Mouse (Mus musculus): ENCODE results near the gene Tcf12. TPM values are rescaled to one million over a fixed set of nuclear protein-coding genes. Genes with fewer than 3 reads are reported as not detected.
A peak's percentile ranks its signal among the peaks of the same experiment; 100 is the strongest.

Tcf12 gene
- total RNA-seq, 2 experiments from 2014 or later: 54.7 to 57.8 TPM

- no peak for DNase-seq (ENCODE audit: low spot score in 2 of 2)
Observed at GRCm38 (mm10) chr9:71915871-71916661, 195.6 kb downstream of the Tcf12 start.

DNA sequence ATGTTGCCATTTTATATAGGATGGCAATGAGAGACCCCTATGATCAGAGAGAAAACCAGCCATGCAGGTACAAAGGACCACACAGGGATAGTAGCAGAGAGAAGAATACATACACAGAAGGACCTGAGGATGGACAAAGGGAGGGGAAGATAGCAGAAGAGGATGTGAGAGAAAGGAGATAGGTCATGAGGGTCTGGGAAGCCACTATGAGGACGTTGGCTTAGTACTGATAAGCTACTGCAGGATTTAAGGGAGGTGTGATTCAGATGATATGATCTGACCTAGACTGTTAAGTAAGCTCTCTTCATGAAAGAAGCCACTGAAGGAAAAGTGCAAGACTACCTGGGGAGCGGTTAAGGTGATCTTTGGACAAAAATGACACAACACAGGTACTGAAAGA lies 205.1 kb downstream of the Tcf12 start:
- no peak for DNase-seq (ENCODE audit: low spot score in 2 of 2)

- no peak for DNase-seq (ENCODE audit: low spot score in 2 of 2)
Observed at GRCm38 (mm10) chr9:71898852-71899251, 212.8 kb downstream of the Tcf12 start.

- DNase-seq (ENCODE audit: low spot score in 2 of 2): peak in 1 of 2 experiments; percentile 33
Observed at GRCm38 (mm10) chr9:71897399-71897798, 214.3 kb downstream of the Tcf12 start.

- DNase-seq (ENCODE audit: low spot score in 2 of 2): no peak
Observed at GRCm38 (mm10) chr9:71895931-71896724, 215.5 kb downstream of the Tcf12 start.

DNA sequence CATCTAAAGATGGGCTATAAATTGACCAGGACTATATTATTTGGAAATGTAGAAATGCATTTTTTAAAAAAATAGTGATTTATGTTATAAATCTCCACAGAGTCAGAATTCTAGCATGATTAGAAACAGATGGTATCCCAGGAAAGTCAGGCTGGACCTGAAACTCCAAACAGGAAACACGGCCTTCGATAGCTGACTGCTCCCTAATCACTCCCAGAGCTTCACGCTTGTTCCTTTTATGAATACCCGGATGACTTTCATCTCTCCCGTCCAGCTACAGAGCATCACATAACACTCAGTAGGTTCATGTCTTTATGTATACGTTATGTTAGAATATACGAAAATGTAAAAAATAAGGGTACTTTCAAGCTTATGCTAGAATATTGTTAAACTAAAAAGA lies 216.4 kb downstream of the Tcf12 start:
- DNase-seq (ENCODE audit: low spot score in 2 of 2): no peak

- DNase-seq (ENCODE audit: low spot score in 2 of 2): no peak
Observed at GRCm38 (mm10) chr9:71894943-71895286, 216.8 kb downstream of the Tcf12 start.

DNA sequence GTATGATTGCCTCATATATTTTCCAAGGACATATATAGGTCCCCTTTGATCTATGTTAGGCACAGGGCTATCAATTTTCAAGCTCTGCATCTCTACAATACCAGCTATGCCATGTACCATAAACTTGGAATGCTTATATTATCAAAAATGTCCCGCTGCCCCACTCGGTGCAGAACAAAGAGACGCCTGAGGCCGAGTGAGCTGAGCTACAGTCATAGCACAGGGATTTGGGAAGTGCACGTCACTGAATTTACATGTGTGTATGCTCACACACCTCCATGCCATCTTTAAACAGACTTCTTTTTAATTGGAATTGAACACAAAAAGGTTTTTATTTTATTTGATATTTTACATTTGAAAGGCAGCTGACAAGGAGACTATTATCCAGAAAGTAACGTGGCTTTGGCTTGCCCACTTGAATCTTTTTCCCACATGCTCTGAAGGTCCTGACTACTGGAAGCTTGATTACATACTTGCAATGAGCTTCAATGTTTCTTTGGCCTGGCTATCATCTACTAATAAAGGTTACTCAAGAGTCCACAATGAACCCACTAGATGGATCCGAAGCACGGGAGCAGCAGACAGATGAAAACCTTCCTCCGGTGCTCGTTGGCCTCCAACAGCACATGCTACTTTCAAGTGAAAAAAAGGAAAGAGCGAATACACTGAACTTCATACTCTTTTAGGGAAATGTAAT lies 217.3 kb downstream of the Tcf12 start:
- no peak for DNase-seq (ENCODE audit: low spot score in 2 of 2)

DNA sequence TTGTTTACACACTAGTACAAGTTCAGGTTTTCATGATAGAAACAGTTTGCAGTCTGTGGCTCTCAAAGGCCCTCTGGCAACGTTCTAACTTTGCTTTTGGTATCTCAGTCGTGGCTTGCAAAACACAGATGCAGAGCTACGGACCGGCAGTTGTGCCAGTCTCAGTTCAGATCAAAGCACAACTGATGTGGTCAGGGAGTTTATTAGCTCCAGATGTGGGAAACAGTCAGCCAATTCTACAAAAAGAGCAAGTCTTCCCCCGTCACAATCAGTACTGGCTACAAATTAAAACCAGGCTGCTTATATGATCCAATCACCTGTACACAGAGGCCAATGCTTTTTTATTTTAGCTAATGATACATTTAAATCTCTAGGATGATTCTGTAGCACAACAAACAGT lies 223.2 kb downstream of the Tcf12 start:
- no peak for DNase-seq (ENCODE audit: low spot score in 2 of 2)

DNA sequence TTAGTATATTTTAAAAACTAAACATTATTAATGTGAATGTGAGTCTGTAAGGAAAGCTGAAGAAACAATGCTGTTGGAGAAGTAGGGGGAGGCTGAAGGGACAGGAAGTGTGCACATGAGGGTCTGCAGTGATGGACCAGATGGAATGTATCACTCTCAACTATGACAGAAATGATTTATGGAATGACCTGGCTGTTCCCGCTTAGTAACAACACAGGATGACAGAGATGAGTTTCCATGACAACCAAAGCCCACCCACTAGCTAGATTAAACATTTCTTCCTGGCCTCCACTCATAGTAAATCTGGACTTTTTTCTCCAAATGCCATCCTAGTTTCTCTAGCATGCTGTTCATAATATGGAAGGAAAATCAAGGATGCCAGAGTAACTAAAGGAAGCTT lies 231.0 kb downstream of the Tcf12 start:
- DNase-seq (ENCODE audit: low spot score in 2 of 2): peak in 1 of 2 experiments; percentile 20

DNA sequence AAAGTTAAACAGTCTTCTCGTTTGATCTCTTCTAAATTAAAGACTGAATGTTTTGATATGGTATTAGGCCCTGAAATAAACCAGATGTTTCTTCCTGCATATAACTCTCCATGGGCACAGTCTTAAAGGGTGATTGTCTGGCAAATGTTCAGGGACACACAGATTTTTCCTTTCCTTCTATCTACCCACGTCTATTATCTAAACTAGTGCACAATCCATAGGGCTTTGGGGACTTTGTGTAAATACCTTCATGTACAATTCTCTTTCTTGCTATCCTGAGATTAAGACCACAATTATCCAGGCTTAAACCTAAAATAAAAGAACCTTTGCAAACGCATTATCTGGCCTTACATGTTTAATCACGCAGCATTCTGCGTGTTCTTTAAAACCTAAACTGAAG lies 231.7 kb downstream of the Tcf12 start:
- no peak for DNase-seq (ENCODE audit: low spot score in 2 of 2)

GRCm38 (mm10) chr9:71879415-71879814 lies 232.3 kb downstream of the Tcf12 start:
- no peak for DNase-seq (ENCODE audit: low spot score in 2 of 2)

DNA sequence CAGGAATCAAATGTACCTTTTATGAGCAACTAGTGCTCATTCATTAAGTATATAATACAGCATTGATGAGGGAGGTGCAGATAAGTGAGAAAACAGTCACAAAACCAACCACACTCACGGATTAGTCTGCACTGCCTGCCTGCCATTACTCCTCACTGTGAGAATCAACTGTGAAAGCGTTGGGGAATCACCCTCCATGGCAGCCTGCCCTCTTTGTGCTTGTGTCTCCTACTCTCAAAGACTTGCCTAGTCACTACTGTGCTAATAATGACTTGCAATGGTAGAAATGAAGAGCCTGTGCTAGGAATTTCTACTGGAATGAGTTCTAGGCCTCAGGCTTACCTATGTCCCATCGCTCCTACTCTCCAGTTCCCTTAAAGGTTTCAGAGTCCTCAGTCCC lies 233.8 kb downstream of the Tcf12 start:
- no peak for DNase-seq (ENCODE audit: low spot score in 2 of 2)

DNA sequence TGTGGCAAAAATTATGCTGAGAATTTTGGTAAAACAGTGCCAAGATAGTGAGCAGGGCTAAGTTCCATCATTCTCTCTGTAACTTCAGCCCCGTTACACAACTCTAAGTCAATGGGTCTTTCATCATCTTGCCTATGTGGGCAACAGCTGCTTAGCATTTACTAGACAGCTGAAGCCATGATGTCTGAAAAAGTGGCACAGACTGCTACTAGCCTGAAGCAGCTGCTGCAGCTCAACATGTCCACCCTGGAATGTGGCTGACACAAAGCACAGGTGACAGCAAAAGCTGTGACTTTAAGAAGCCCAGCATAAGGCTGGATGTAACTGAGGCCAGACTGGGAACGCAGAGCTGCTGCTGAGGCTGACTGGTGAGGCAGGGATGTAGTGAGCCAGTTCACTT lies 236.9 kb downstream of the Tcf12 start:
- no peak for DNase-seq (ENCODE audit: low spot score in 2 of 2)

DNA sequence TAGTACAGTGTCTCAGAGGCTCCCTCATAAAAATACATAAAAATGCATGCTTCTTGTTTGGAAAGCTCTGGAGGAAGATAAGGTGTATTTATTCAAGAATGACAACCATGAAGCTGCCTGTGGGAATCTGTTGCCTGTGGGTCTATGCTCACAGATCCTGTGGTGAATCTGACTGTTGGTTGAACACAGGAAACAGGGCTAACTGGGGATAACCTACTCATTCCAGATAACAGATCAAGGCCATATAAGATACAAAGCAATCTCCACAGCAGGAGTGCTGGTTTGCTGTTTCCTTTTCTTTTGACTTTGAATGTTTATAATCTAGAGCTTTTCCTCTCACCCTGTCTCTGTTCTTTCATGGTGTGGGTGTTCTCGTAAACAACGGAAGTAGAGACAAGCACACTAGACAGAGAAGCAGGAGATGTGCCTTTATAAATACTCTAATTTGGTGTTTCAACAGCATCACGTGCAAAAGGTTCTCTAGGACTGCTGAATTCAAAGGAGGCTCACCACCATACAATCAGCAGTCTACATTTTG lies 237.6 kb downstream of the Tcf12 start:
- DNase-seq (ENCODE audit: low spot score in 2 of 2): no peak

DNA sequence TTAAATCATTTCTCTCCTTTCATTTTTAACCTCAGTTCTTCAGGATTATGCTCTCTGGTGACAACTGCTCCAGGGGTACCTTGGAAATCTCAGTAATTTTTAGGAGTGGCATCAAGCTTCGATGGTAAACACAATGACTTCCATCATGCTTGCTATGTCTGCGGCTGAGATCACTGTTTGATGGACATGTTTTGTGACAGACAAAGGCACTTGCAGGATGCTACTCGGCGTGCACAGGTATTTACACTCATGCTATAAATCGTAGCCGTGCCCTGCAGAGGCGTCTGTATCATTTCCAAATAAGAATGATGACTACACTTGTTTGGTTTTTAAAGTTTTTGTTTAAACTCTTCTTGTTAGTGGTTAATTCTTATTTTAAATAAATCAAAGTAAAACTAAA lies 248.3 kb downstream of the Tcf12 start:
- DNase-seq (ENCODE audit: low spot score in 2 of 2): no peak

DNA sequence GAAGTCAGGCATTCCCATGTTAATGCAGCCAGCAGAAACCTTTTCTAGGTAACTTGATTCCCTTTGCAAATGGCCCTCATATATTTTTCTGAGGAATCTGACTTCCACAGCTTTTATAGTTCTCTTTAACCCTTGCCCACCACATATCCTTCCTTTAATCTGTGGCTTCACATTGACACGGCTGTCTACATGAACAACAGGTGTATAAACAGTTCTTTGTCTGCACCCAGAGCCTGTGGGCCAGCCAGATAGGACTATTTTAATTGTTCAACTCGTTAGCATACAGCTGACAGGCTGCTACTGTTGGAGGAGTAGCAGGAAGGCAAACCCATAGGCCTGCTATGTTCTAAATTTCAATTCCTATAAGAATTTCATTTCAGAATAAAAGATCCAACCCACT lies 250.0 kb downstream of the Tcf12 start:
- DNase-seq (ENCODE audit: low spot score in 2 of 2): no peak

DNA sequence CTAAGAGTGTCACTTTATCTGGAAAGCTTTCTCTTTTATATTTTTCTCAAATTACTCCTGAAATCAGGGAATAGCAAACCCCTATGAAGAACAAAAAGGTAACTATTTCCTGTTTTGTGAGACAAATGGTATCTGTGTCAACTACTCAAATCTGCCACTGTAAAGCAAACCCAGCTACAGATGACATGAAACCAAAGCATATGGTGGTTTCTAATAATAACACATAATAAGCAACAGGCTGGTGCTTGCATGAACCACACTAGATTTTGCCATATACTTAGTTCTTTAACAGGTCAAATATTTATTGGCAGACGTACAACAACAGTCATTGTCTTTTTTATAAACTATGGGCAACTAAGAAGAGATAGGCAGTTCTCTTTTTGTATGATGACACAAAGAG lies 253.7 kb downstream of the Tcf12 start:
- DNase-seq (ENCODE audit: low spot score in 2 of 2): no peak

DNA sequence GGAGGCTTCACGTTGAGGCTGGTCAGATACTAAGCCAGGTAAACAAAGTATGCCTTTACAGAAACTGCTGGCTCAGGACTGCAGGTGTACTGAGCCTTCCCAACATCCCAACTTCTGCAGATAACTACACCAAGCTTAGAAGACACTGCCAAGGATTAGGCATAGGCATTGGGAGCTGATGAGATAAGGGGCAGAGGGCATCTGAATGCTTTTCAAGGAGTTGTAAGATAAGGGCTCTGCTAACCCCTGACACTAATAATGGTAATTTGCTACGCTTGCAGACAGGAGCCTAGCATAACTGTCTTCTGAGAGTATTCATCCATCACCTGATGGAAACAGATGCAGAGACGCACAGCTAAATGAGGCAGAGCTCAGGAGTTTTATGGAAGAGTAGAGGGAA lies 257.8 kb downstream of the Tcf12 start:
- DNase-seq (ENCODE audit: low spot score in 2 of 2): no peak

- no peak for DNase-seq (ENCODE audit: low spot score in 2 of 2)
Observed at GRCm38 (mm10) chr9:71850283-71850682, 261.4 kb downstream of the Tcf12 start.

DNA sequence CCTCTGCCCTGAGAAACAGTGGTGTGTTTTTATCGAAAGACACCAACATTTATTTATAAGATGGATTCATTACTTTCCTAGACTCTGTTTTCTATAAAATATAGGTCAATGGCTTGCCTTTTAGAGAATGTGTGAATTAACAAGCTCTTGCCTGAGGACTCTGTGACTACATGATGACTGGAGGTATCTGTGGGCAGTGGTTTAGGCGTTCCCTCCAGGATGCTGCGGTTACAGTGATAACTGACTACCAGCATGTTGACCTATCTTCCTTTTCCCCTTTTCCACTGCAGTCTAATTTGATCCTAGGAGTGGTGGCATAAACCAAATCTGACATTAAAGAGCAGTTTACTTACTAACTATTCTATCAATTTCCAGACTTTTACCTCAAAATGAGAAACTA lies 263.3 kb downstream of the Tcf12 start:
- DNase-seq (ENCODE audit: low spot score in 2 of 2): no peak

- no peak for DNase-seq (ENCODE audit: low spot score in 2 of 2)
Observed at GRCm38 (mm10) chr9:71847921-71848320, 263.8 kb downstream of the Tcf12 start.

Data from layer of hippocampus, adult 18-20 months (tissue).